In the genomic region with DNA sequence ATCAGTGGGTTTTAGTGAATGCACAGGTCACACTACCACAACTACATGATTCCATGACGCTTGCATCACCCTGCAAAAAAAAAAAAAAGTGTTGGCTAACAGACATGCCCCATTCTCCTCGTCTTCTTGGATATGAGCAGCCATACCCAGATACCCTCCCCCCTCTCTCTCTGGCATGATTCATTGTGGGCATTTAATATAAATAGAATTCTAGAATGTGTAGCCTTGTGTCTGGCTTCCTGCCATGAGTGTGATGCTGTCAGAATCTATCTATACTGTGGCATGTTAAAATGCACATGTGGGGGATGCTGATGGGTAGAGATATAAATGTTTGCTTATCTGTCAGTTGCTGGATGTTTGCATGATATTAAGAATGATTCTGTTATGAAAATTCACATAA, we compare ENCODE assay signal across 13 mouse cellular contexts.
"Had no signal": no experiment of that assay in that cellular context is flagged by ENCODE, and none has a peak within 500 bp of the region (broad histone marks: within the 10 kb centered on the region; RNA-seq: fewer than 3 reads in every experiment).

No protein-coding gene starts in this region.

- H3K36me3 ChIP-seq: intestine, embryonic 15.5 days; kidney, embryonic 15.5 days; limb, embryonic 12.5 days; liver, embryonic 13.5 days; neural tube, embryonic 12.5 days had no signal

- H3K4me3 ChIP-seq: intestine, embryonic 15.5 days; kidney, embryonic 15.5 days; limb, embryonic 12.5 days; liver, embryonic 13.5 days; neural tube, embryonic 12.5 days had no signal

- H3K27me3 ChIP-seq: intestine, embryonic 15.5 days; kidney, embryonic 15.5 days; limb, embryonic 12.5 days; liver, embryonic 13.5 days; neural tube, embryonic 12.5 days had no signal

- DNase-seq: kidney, adult 18-20 months; kidney, postnatal 14 days; liver; liver, embryonic 13.5 days; liver, postnatal 0 days; lung, postnatal 36 days; midbrain, embryonic 14.5 days; right cerebral cortex, postnatal 25 days had no signal

- H3K4me2 ChIP-seq: intestine, embryonic 15.5 days; kidney, embryonic 15.5 days; limb, embryonic 12.5 days; liver, embryonic 13.5 days; neural tube, embryonic 12.5 days had no signal

- ATAC-seq: intestine, embryonic 15.5 days; liver, postnatal 0 days had no signal

- H3K4me1 ChIP-seq: intestine, embryonic 15.5 days; kidney, embryonic 15.5 days; liver, embryonic 13.5 days; neural tube, embryonic 12.5 days had no signal

- H3K9ac ChIP-seq: intestine, embryonic 15.5 days; kidney, embryonic 15.5 days; limb, embryonic 12.5 days; liver, embryonic 13.5 days; liver, postnatal 0 days; neural tube, embryonic 12.5 days had no signal

- H3K9me3 ChIP-seq: intestine, embryonic 15.5 days; kidney, embryonic 15.5 days; limb, embryonic 12.5 days; liver, embryonic 13.5 days; neural tube, embryonic 12.5 days had no signal

- H3K27ac ChIP-seq: intestine, embryonic 15.5 days; kidney, embryonic 15.5 days; limb, embryonic 12.5 days; liver, embryonic 13.5 days; neural tube, embryonic 12.5 days; stomach, postnatal 0 days had no signal
